In the genomic region with DNA sequence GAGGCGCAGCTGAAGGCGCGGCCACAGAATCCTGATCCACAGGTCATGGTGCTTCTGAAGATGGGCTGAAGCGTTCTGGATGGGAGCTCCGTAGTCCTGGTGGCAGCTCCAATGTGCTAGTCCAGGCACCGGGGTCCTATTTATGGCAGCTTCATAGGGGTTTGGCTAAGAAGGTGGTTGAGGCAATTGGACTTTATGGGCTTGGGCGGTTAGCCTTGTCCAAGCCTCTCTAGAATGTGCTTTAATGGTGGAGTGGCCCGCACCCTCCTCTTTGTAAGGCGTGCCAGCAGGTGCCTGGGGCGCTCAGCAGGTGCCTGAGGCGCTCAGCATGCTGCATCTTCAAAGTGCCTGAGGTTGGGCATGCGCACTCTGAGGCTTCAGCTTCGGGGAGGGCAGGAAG, we compare ENCODE assay signal across 24 mouse cellular contexts. TPM values are rescaled to one million over a fixed set of nuclear protein-coding genes. Genes with fewer than 3 reads are reported as not detected.
"Had no signal": no experiment of that assay in that cellular context is flagged by ENCODE, and none has a peak within 500 bp of the region (broad histone marks: within the 10 kb centered on the region; RNA-seq: fewer than 3 reads in every experiment).

TSS of gene Krt81 (minus strand) at position 101 of the 400 bp plus-strand sequence.

- H3K4me2 ChIP-seq: neural tube, embryonic 13.5 days; neural tube, embryonic 15.5 days; stomach, embryonic 15.5 days had no signal

- H3K4me1 ChIP-seq: stomach, embryonic 15.5 days had no signal

- H3K27me3 ChIP-seq: neural tube, embryonic 13.5 days; neural tube, embryonic 15.5 days; stomach, embryonic 15.5 days had no signal

- H3K9me3 ChIP-seq: neural tube, embryonic 13.5 days; neural tube, embryonic 15.5 days; stomach, embryonic 15.5 days had no signal

- H3K9ac ChIP-seq: neural tube, embryonic 13.5 days; neural tube, embryonic 15.5 days; stomach, embryonic 15.5 days had no signal

- H3K4me3 ChIP-seq: neural tube, embryonic 13.5 days; neural tube, embryonic 15.5 days; stomach, embryonic 15.5 days had no signal

- DNase-seq: retina, postnatal 1 day; right cerebral cortex, adult 18-20 months; right cerebral cortex, postnatal 14 days; right cerebral cortex, postnatal 25 days; right cerebral cortex, postnatal 4 days; spleen, adult 18-20 months; thymus, adult 18-20 months; thymus, adult 2 months; thymus, postnatal 14 days; thymus, postnatal 25 days; thymus, postnatal 36 days; thymus, postnatal 4 days had no signal

- H3K27ac ChIP-seq: neural tube, embryonic 13.5 days; neural tube, embryonic 15.5 days; stomach, embryonic 15.5 days; stomach, postnatal 0 days had no signal

- H3K36me3 ChIP-seq: neural tube, embryonic 13.5 days; neural tube, embryonic 15.5 days; stomach, embryonic 15.5 days had no signal

RNA-seq across cellular contexts. Expression of gene Krt81, which starts in this region (rescaled TPM):
- total RNA-seq: neutrophil, adult 5-6 weeks had no signal
- polyA plus RNA-seq: neural tube, embryonic 13.5 days; neural tube, embryonic 14.5 days; neural tube, embryonic 15.5 days; small intestine, adult 2 months; spleen, adult 2 months; stomach, embryonic 14.5 days; stomach, embryonic 15.5 days; stomach, embryonic 16.5 days; stomach, postnatal 0 days; testis, adult 2 months; urinary bladder, adult 2 months had no signal
